Mouse (Mus musculus): ENCODE data around the gene AI413582. TPM values are rescaled to one million over a fixed set of nuclear protein-coding genes. Genes with fewer than 3 reads are reported as not detected.

AI413582 gene
- polyA plus RNA-seq (2015; fragmentation: Nextera tagmentation; extraction: Ambion mirVana), result 39.7 and 46.7 TPM in 2 replicates

GRCm38 (mm10) chr17:27565163-27565941, at the start of gene AI413582:
TSS of gene AI413582 (minus strand) at chr17:27565756.
- H3K27me3 ChIP-seq (replicated peaks; ENCODE audit: control insufficient read depth, insufficient read depth, low read length), result no peaks in the 10 kb centered on the region
- peak within 1 kb of the TSS; percentile 73 for H3K4me3 ChIP-seq (ENCODE audit: low read length)
- H3K4me2 ChIP-seq (ENCODE audit: low read depth, low read length), result peak within 1 kb of the TSS; percentile 80
- peak within 1 kb of the TSS; percentile 79 for H3K9ac ChIP-seq (ENCODE audit: low read depth, low read length)
- no peaks in the 10 kb centered on the region for H3K36me3 ChIP-seq (ENCODE audit: control insufficient read depth, insufficient read depth, low read length)
- WGBS, result under 1% methylated on average over 52 of the region's 58 CpGs
- ATAC-seq, result peak; percentile 96
- H3K27ac ChIP-seq (ENCODE audit: low read length), result 0 out of 2 replicates have a peak within 1 kb of the TSS, but pooled peaks have one; percentile 34
- peaks cover 28% of the 10 kb centered on the region for H3K4me1 ChIP-seq (ENCODE audit: control insufficient read depth, insufficient read depth, low read length)
- no peaks in the 10 kb centered on the region for H3K9me3 ChIP-seq (ENCODE audit: control insufficient read depth, low read length)

DNA sequence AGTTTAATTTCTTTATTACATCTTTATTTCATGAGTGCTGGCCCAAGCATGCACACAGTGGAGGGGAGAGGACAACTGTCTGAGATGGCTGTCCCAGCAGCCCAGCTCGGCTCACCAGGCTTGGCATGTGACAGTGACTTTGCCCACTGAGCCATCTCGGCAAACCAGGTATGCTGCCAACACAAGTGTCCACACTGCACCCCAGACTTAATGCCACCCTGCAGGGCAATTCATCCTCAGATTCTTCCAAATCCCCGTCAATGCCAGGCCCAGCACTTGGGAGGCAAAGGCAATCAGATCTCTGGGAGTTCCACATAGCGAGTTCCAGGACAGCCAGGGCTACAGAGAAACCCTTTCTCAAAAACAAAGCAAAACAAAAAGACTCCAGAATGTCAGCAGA, 47.5 kb upstream of the AI413582 start:
- H3K27me3 ChIP-seq (replicated peaks; ENCODE audit: control insufficient read depth, insufficient read depth, low read length), result no peaks in the 10 kb centered on the region
- no peak overlapping the region for H3K4me3 ChIP-seq (ENCODE audit: low read length)
- peaks cover 16% of the 10 kb centered on the region for H3K4me1 ChIP-seq (ENCODE audit: control insufficient read depth, insufficient read depth, low read length)
- no peak overlapping the region for H3K9ac ChIP-seq (ENCODE audit: low read depth, low read length)
- no peak for ATAC-seq
- H3K27ac ChIP-seq (ENCODE audit: low read length), result no peak overlapping the region
- WGBS, result 75% methylated on average over 4 of the region's 4 CpGs
- 0 out of 2 replicates have a peak, but pooled peaks cover 2% of the 10 kb centered on the region for H3K9me3 ChIP-seq (ENCODE audit: control insufficient read depth, low read length)
- H3K36me3 ChIP-seq (ENCODE audit: control insufficient read depth, insufficient read depth, low read length), result no peaks in the 10 kb centered on the region; the same call in 1 of the 2 replicates
- no peak overlapping the region for H3K4me2 ChIP-seq (ENCODE audit: low read depth, low read length)

DNA sequence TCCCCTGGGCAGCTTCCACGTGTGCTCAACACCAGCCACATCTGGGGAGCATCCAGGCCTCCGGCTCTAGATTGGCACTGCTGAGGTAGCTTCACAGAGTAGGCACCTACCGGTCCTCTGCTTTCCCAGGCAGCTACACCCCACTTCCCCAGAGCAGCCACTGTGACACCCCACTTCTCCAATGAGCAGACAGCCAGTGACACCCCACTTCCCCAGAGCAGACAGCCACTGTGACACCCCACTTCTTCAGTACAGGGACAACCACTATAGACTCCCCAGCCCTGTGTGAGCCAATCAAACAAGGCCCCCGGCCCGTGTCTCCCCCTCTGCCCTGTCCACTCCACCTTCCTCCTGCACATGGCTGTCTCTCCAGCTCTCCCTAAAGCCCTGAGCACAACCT, 46.4 kb upstream of the AI413582 start:
- ATAC-seq, result no peak
- Histone ChIP-seq H3K4me3 (ENCODE audit: low read length) (no peak overlapping the region), H3K27ac (ENCODE audit: low read length) (no peak overlapping the region), H3K4me1 (ENCODE audit: control insufficient read depth, insufficient read depth, low read length) (peaks cover 16% of the 10 kb centered on the region), H3K27me3 (replicated peaks; ENCODE audit: control insufficient read depth, insufficient read depth, low read length) (no peaks in the 10 kb centered on the region), H3K9me3 (ENCODE audit: control insufficient read depth, low read length) (no peaks in the 10 kb centered on the region), H3K36me3 (ENCODE audit: control insufficient read depth, insufficient read depth, low read length) (no peaks in the 10 kb centered on the region; the same call in 1 of the 2 replicates), H3K9ac (ENCODE audit: low read depth, low read length) (0 out of 2 replicates have a peak overlapping the region, but pooled peaks have one; percentile 34), H3K4me2 (ENCODE audit: low read depth, low read length) (no peak overlapping the region)
- WGBS, result 78% methylated on average over 5 of the region's 5 CpGs

DNA sequence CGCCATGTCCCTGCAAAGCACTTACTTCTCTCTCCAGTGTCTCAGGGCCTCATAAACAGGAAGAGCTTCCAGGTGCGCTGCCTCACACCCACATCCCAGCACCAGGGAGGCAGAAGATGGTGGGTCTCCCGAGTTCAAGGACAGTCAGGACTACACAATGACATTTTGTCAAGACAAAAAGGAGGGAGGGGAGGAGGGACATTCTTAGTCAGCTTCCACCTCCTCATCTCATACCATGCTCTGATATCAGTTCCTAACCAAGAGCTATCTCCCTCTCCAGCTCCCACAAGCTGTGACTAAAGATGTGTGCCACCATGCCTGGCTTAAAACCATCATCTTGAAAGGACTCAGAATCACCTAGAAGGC, 45.9 kb upstream of the AI413582 start:
- no peak for ATAC-seq
- Histone ChIP-seq H3K27me3 (replicated peaks; ENCODE audit: control insufficient read depth, insufficient read depth, low read length) (no peaks in the 10 kb centered on the region), H3K9me3 (ENCODE audit: control insufficient read depth, low read length) (no peaks in the 10 kb centered on the region), H3K4me3 (ENCODE audit: low read length) (no peak overlapping the region), H3K4me2 (ENCODE audit: low read depth, low read length) (no peak overlapping the region), H3K4me1 (ENCODE audit: control insufficient read depth, insufficient read depth, low read length) (peaks cover 16% of the 10 kb centered on the region), H3K27ac (ENCODE audit: low read length) (no peak overlapping the region), H3K36me3 (ENCODE audit: control insufficient read depth, insufficient read depth, low read length) (no peaks in the 10 kb centered on the region), H3K9ac (ENCODE audit: low read depth, low read length) (no peak overlapping the region)
- WGBS, result 63% methylated on average over 3 of the region's 3 CpGs

DNA sequence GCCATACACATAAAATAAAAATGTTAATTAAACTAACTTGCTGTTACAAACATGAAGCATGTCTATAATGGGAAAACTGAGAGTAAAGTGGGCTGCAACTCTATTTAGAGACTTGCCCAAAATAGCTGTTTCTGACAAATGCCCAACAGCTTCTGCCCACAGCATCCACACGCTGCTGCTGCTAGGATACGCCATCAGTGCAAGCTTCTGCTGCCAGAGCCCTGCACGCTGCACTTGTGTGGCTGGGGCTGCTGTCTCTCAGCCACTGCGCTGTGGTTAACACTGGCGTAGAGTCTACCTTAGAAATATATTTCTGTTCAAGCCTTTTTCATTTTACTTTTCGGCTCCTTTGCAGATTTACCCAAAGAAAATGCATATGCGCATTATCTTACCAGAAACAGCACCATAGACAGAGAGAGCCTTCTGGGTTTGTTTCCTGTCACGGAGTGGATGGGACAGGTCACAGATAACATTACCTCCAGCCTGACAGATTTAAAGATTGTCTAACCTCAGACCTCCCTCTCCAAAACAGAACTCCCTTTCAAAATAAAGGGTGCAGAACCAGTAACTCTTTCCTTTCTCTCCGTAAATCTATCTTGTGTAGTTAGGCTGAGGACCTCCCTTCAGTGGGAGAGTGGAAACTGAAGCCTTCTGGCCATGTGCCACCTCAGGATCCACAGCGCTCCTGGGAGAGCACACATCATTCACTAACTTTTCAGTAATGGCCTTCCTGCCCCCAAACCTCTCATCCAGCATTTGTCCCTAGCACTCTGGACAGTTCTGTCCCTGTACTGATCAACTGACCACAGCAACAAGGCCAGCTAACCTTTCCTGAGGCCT, 45.3 kb upstream of the AI413582 start:
- Histone ChIP-seq H3K9ac (ENCODE audit: low read depth, low read length) (no peak overlapping the region), H3K9me3 (ENCODE audit: control insufficient read depth, low read length) (no peaks in the 10 kb centered on the region), H3K27ac (ENCODE audit: low read length) (no peak overlapping the region), H3K4me1 (ENCODE audit: control insufficient read depth, insufficient read depth, low read length) (peaks cover 19% of the 10 kb centered on the region), H3K4me3 (ENCODE audit: low read length) (no peak overlapping the region), H3K27me3 (replicated peaks; ENCODE audit: control insufficient read depth, insufficient read depth, low read length) (no peaks in the 10 kb centered on the region), H3K4me2 (ENCODE audit: low read depth, low read length) (no peak overlapping the region), H3K36me3 (ENCODE audit: control insufficient read depth, insufficient read depth, low read length) (no peaks in the 10 kb centered on the region)
- no peak for ATAC-seq
- 73% methylated on average over 10 of the region's 10 CpGs for WGBS

GRCm38 (mm10) chr17:27609576-27609975, 44.0 kb upstream of the AI413582 start:
- Histone ChIP-seq H3K4me3 (ENCODE audit: low read length) (no peak overlapping the region), H3K9me3 (ENCODE audit: control insufficient read depth, low read length) (no peaks in the 10 kb centered on the region), H3K4me1 (ENCODE audit: control insufficient read depth, insufficient read depth, low read length) (peaks cover 20% of the 10 kb centered on the region), H3K27me3 (replicated peaks; ENCODE audit: control insufficient read depth, insufficient read depth, low read length) (no peaks in the 10 kb centered on the region), H3K9ac (ENCODE audit: low read depth, low read length) (no peak overlapping the region), H3K36me3 (ENCODE audit: control insufficient read depth, insufficient read depth, low read length) (no peaks in the 10 kb centered on the region), H3K27ac (ENCODE audit: low read length) (no peak overlapping the region), H3K4me2 (ENCODE audit: low read depth, low read length) (no peak overlapping the region)
- ATAC-seq, result no peak
- WGBS, result 83% methylated on average over 7 of the region's 7 CpGs

DNA sequence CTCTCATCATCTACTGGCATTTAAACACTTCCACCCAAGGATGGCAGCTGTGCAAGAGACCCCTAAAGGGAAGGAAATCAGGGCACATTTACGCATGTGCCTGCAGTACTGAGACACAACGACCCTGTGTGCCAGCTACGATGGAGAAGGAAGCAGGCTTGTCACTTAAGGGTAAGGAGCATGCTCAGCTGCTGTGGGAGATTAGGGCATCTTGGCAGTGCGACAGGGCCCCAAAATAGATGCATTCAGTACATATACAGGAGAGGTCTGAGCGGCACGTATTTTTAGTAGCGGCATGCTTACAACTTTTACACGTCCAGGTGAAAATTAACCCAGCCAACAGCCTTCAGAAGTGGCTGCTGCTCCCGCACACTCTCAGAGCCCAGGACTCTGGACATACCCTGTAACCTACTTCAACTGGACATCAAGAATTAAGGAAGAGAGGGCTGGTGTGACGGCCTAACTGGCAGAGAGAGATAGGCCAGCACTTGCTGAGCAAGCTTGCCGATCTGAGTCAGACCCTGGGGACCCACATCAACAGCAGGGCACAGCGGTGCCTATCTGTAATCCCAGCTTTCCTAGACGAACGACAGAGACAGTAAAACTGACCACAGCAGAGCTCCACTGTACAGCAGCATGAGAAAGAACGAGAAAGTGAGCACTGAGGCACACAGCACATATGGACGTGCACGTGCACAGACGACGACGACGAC, 38.1 kb upstream of the AI413582 start:
- ATAC-seq, result no peak

GRCm38 (mm10) chr17:27603036-27603435, 37.5 kb upstream of the AI413582 start:
- Histone ChIP-seq H3K4me2 (ENCODE audit: low read depth, low read length) (no peak overlapping the region), H3K27ac (ENCODE audit: low read length) (no peak overlapping the region), H3K36me3 (ENCODE audit: control insufficient read depth, insufficient read depth, low read length) (no peaks in the 10 kb centered on the region), H3K9ac (ENCODE audit: low read depth, low read length) (0 out of 2 replicates have a peak overlapping the region, but pooled peaks have one; percentile 27), H3K4me1 (ENCODE audit: control insufficient read depth, insufficient read depth, low read length) (peaks cover 15% of the 10 kb centered on the region), H3K4me3 (ENCODE audit: low read length) (no peak overlapping the region), H3K27me3 (replicated peaks; ENCODE audit: control insufficient read depth, insufficient read depth, low read length) (no peaks in the 10 kb centered on the region), H3K9me3 (ENCODE audit: control insufficient read depth, low read length) (no peaks in the 10 kb centered on the region)
- WGBS, result 82% methylated on average over 2 of the region's 2 CpGs
- no peak for ATAC-seq

More for the DNA sequence above, 38.1 kb upstream of the AI413582 start:
- Histone ChIP-seq H3K9me3 (ENCODE audit: control insufficient read depth, low read length) (no peaks in the 10 kb centered on the region), H3K27me3 (replicated peaks; ENCODE audit: control insufficient read depth, insufficient read depth, low read length) (no peaks in the 10 kb centered on the region), H3K4me2 (ENCODE audit: low read depth, low read length) (no peak overlapping the region), H3K27ac (ENCODE audit: low read length) (no peak overlapping the region), H3K9ac (ENCODE audit: low read depth, low read length) (0 out of 2 replicates have a peak overlapping the region, but pooled peaks have one; percentile 27), H3K4me3 (ENCODE audit: low read length) (no peak overlapping the region), H3K36me3 (ENCODE audit: control insufficient read depth, insufficient read depth, low read length) (no peaks in the 10 kb centered on the region), H3K4me1 (ENCODE audit: control insufficient read depth, insufficient read depth, low read length) (peaks cover 15% of the 10 kb centered on the region)
- WGBS, result 78% methylated on average over 21 of the region's 21 CpGs

DNA sequence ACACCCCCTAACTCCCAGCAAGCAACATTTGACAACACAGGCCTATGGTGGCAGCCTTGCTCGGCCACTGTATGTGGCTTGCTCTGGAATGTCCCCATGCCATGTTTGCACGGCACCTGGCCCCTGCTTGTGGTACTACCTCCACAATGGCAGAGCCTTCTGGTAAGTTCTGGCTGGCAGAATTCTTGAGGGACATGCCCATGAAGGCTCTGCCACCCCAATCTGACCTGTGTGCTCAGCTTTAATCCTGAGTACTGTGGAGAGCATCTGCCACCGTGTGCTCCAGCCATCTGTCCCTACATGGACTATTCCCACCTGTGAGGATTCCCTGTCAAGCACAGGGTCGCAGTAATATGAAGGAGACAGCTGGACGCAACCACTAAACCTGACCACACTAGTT, 35.3 kb upstream of the AI413582 start:
- ATAC-seq, result no peak
- 65% methylated on average over 5 of the region's 5 CpGs for WGBS
- peaks cover 11% of the 10 kb centered on the region for H3K4me1 ChIP-seq (ENCODE audit: control insufficient read depth, insufficient read depth, low read length)

More for the DNA sequence above, 35.3 kb upstream of the AI413582 start:
- H3K27ac ChIP-seq (ENCODE audit: low read length), result no peak overlapping the region
- H3K9ac ChIP-seq (ENCODE audit: low read depth, low read length), result no peak overlapping the region
- H3K36me3 ChIP-seq (ENCODE audit: control insufficient read depth, insufficient read depth, low read length), result peaks cover 7% of the 10 kb centered on the region; the same call in 1 of the 2 replicates
- H3K27me3 ChIP-seq (replicated peaks; ENCODE audit: control insufficient read depth, insufficient read depth, low read length), result no peaks in the 10 kb centered on the region
- H3K4me3 ChIP-seq (ENCODE audit: low read length), result no peak overlapping the region
- H3K9me3 ChIP-seq (ENCODE audit: control insufficient read depth, low read length), result no peaks in the 10 kb centered on the region
- no peak overlapping the region for H3K4me2 ChIP-seq (ENCODE audit: low read depth, low read length)

All from intestine, embryonic 16.5 days (tissue).